Mouse (Mus musculus) hindbrain, embryonic 11.5 days (tissue): Measurements from ENCODE around the gene Ankrd34b. TPM values are rescaled to one million over a fixed set of nuclear protein-coding genes. Genes with fewer than 3 reads are reported as not detected.

Experiments
- ATAC-seq: fragments of 200-750 bp; cut with Nextera tagmentation; 2 replicates; pipeline ENCODE4 v1.8.0; 2017; ENCODE audit warnings: mild to moderate bottlenecking, moderate TSS enrichment, moderate library complexity; ENCODE audit not compliant: low FRiP score
- DNase-seq: peaks from one replicate; pipeline ENCODE4 v3.0.0-alpha.2; 2015; ENCODE audit warnings: low spot score
- H3K27ac ChIP-seq: fragments of 300-500 bp; sonication (generic); 2 replicates; pipeline ENCODE4 v1.5.1; 2014; ENCODE audit warnings: mild to moderate bottlenecking, low read depth, low read length
- H3K27me3 ChIP-seq: fragments of 300-500 bp; sonication (generic); 2 replicates; pipeline ENCODE4 v1.6.1; 2014; ENCODE audit warnings: mild to moderate bottlenecking, low read length, moderate library complexity, mixed read lengths; ENCODE audit not compliant: control insufficient read depth, insufficient read depth
- H3K36me3 ChIP-seq: fragments of 300-500 bp; sonication (generic); 2 replicates; pipeline ENCODE4 v1.6.1; 2014; ENCODE audit warnings: mild to moderate bottlenecking, low read length, moderate library complexity, mixed read lengths; ENCODE audit not compliant: control insufficient read depth, insufficient read depth
- H3K4me1 ChIP-seq: fragments of 300-500 bp; sonication (generic); replicated peaks from 2 replicates; pipeline ENCODE4 v1.6.1; 2014; ENCODE audit warnings: low read length, mixed read lengths; ENCODE audit not compliant: control insufficient read depth, insufficient read depth
- H3K4me2 ChIP-seq: fragments of 300-500 bp; sonication (generic); replicated peaks from 2 replicates; pipeline ENCODE4 v1.6.1; 2014; ENCODE audit warnings: mild to moderate bottlenecking, low read depth, low read length
- H3K4me3 ChIP-seq: fragments of 300-500 bp; sonication (generic); 2 replicates; pipeline ENCODE4 v1.5.1; 2014; ENCODE audit warnings: low read depth, low read length
- H3K9ac ChIP-seq: fragments of 300-500 bp; sonication (generic); 2 replicates; pipeline ENCODE4 v1.6.1; 2014; ENCODE audit warnings: low read depth, low read length
- H3K9me3 ChIP-seq: fragments of 300-500 bp; sonication (generic); 2 replicates; pipeline ENCODE4 v1.6.1; 2016; ENCODE audit warnings: low read length; ENCODE audit not compliant: control insufficient read depth
- WGBS: fragments of 180-500 bp; shearing (Covaris S2); extraction: QIAGEN DNeasy Blood & Tissue Kit; methylation state at CpG from one replicate; pipeline ENCODE4 v1.1.7; 2014; 5-methylcytosine and 5-hydroxymethylcytosine counted together
- polyA plus RNA-seq: library from polyadenylated mRNA; unstranded; fragments of >200 nt; fragmentation: Nextera tagmentation; extraction: Ambion mirVana; gene quantifications from 2 replicates; pipeline ENCODE4 v1.2.1, GENCODE M21; 2014

Gene Ankrd34b
- 0.13 and 0.22 TPM in 2 replicates for polyA plus RNA-seq

GRCm38 (mm10) chr13:92425758-92426264, at the start of gene Ankrd34b:
Gene Ankrd34b (plus strand): TSS chr13:92425896.
- H3K4me3 ChIP-seq = peak within 1 kb of the TSS; percentile 51
- H3K4me2 ChIP-seq = peak within 1 kb of the TSS; percentile 95
- no peaks in the 10 kb centered on the region for H3K4me1 ChIP-seq
- H3K9me3 ChIP-seq = no peaks in the 10 kb centered on the region
- H3K36me3 ChIP-seq = no peaks in the 10 kb centered on the region
- DNase-seq (peak; percentile 76), ATAC-seq (peak; percentile 94)
- WGBS = 0% methylated on average over 42 of the region's 54 CpGs
- no peak within 1 kb of the TSS for H3K27ac ChIP-seq
- peak within 1 kb of the TSS; percentile 47 for H3K9ac ChIP-seq
- H3K27me3 ChIP-seq = peaks cover 40% of the 10 kb centered on the region

- 86% methylated on average over 3 of the region's 3 CpGs for WGBS
- H3K4me2 ChIP-seq = no peak overlapping the region
- no peak overlapping the region for H3K9ac ChIP-seq
- ATAC-seq (no peak), DNase-seq (no peak)
- H3K4me1 ChIP-seq = no peaks in the 10 kb centered on the region
- no peak overlapping the region for H3K27ac ChIP-seq
- no peaks in the 10 kb centered on the region for H3K27me3 ChIP-seq
- H3K9me3 ChIP-seq = no peaks in the 10 kb centered on the region
- H3K4me3 ChIP-seq = no peak overlapping the region
- 0 out of 2 replicates have a peak, but pooled peaks cover 2% of the 10 kb centered on the region for H3K36me3 ChIP-seq
Measured at GRCm38 (mm10) chr13:92387367-92387766, 38.3 kb upstream of the Ankrd34b start.

GRCm38 (mm10) chr13:92393047-92393661, 32.5 kb upstream of the Ankrd34b start:
- no peaks in the 10 kb centered on the region for H3K36me3 ChIP-seq
- no peaks in the 10 kb centered on the region for H3K27me3 ChIP-seq
- DNase-seq (no peak), ATAC-seq (no peak)
- H3K27ac ChIP-seq = no peak overlapping the region
- no peaks in the 10 kb centered on the region for H3K9me3 ChIP-seq
- H3K9ac ChIP-seq = no peak overlapping the region
- H3K4me2 ChIP-seq = no peak overlapping the region
- no peaks in the 10 kb centered on the region for H3K4me1 ChIP-seq
- WGBS = 87% methylated on average over 12 of the region's 12 CpGs
- no peak overlapping the region for H3K4me3 ChIP-seq

- no peak overlapping the region for H3K4me3 ChIP-seq
- no peak overlapping the region for H3K4me2 ChIP-seq
- no peaks in the 10 kb centered on the region for H3K9me3 ChIP-seq
- no peak overlapping the region for H3K27ac ChIP-seq
- DNase-seq (no peak), ATAC-seq (no peak)
- H3K27me3 ChIP-seq = no peaks in the 10 kb centered on the region
- H3K9ac ChIP-seq = no peak overlapping the region
- no peaks in the 10 kb centered on the region for H3K4me1 ChIP-seq
- 78% methylated on average over 11 of the region's 11 CpGs for WGBS
- H3K36me3 ChIP-seq = no peaks in the 10 kb centered on the region
Measured at GRCm38 (mm10) chr13:92398491-92399384, 27.0 kb upstream of the Ankrd34b start.

- Histone ChIP-seq H3K9me3 (no peaks in the 10 kb centered on the region), H3K27ac (no peak overlapping the region), H3K4me3 (no peak overlapping the region), H3K27me3 (no peaks in the 10 kb centered on the region), H3K9ac (no peak overlapping the region), H3K36me3 (no peaks in the 10 kb centered on the region), H3K4me1 (no peaks in the 10 kb centered on the region), H3K4me2 (no peak overlapping the region)
- WGBS = 71% methylated on average over 2 of the region's 2 CpGs
- DNase-seq (no peak), ATAC-seq (no peak)
Measured at GRCm38 (mm10) chr13:92402063-92402462, 23.6 kb upstream of the Ankrd34b start.

- WGBS = 79% methylated on average over 3 of the region's 3 CpGs
- H3K4me1 ChIP-seq = no peaks in the 10 kb centered on the region
- H3K27ac ChIP-seq = no peak overlapping the region
- H3K36me3 ChIP-seq = no peaks in the 10 kb centered on the region
- no peaks in the 10 kb centered on the region for H3K27me3 ChIP-seq
- no peak overlapping the region for H3K4me3 ChIP-seq
- no peaks in the 10 kb centered on the region for H3K9me3 ChIP-seq
- ATAC-seq (no peak), DNase-seq (no peak)
- H3K4me2 ChIP-seq = no peak overlapping the region
- H3K9ac ChIP-seq = no peak overlapping the region
Measured at GRCm38 (mm10) chr13:92403496-92403895, 22.2 kb upstream of the Ankrd34b start.

GRCm38 (mm10) chr13:92410486-92410885, 15.2 kb upstream of the Ankrd34b start:
- no peaks in the 10 kb centered on the region for H3K27me3 ChIP-seq
- DNase-seq (no peak), ATAC-seq (no peak)
- H3K4me3 ChIP-seq = no peak overlapping the region
- no peaks in the 10 kb centered on the region for H3K36me3 ChIP-seq
- WGBS = 67% methylated on average over 2 of the region's 2 CpGs
- no peaks in the 10 kb centered on the region for H3K4me1 ChIP-seq
- H3K9me3 ChIP-seq = no peaks in the 10 kb centered on the region
- H3K4me2 ChIP-seq = no peak overlapping the region
- no peak overlapping the region for H3K27ac ChIP-seq
- no peak overlapping the region for H3K9ac ChIP-seq

GRCm38 (mm10) chr13:92419630-92420029, 6.1 kb upstream of the Ankrd34b start:
- H3K4me1 ChIP-seq = no peaks in the 10 kb centered on the region
- H3K4me2 ChIP-seq = no peak overlapping the region
- no peak overlapping the region for H3K9ac ChIP-seq
- H3K4me3 ChIP-seq = no peak overlapping the region
- ATAC-seq (no peak), DNase-seq (no peak)
- peaks cover 6% of the 10 kb centered on the region; the same call in 1 of the 2 replicates for H3K27me3 ChIP-seq
- no peak overlapping the region for H3K27ac ChIP-seq
- no peaks in the 10 kb centered on the region for H3K9me3 ChIP-seq
- WGBS = 91% methylated on average over 11 of the region's 11 CpGs
- H3K36me3 ChIP-seq = no peaks in the 10 kb centered on the region
